Mouse (Mus musculus) ES-E14 (cell line): ENCODE measurements around the gene Fam19a1.

Source experiments
- CHD2 ChIP-seq: IDR thresholded peaks from 2 replicates; pipeline ENCODE4 v1.6.1; 2014; ENCODE audit warnings: mild to moderate bottlenecking, low read depth, low read length, inconsistent platforms
- HCFC1 ChIP-seq: IDR thresholded peaks from 2 replicates; pipeline ENCODE4 v1.6.1; 2012; ENCODE audit warnings: low read length, inconsistent platforms, borderline replicate concordance; ENCODE audit not compliant: insufficient read depth
- MAFK ChIP-seq: IDR thresholded peaks from 2 replicates; pipeline ENCODE4 v1.6.1; 2014; ENCODE audit warnings: mild to moderate bottlenecking, low read depth, low read length, inconsistent platforms; ENCODE audit not compliant: insufficient read depth
- ZC3H11A ChIP-seq: IDR thresholded peaks from 2 replicates; pipeline ENCODE4 v1.6.1; 2012; ENCODE audit warnings: low read depth, mild to moderate bottlenecking, inconsistent platforms, low read length, borderline replicate concordance

GRCm38 (mm10) chr6:96419704-96420382 is 306.9 kb downstream of the Fam19a1 start:
- no peak for TF ChIP-seq HCFC1
- no peak for TF ChIP-seq CHD2
- TF ChIP-seq MAFK = no peak
- TF ChIP-seq ZC3H11A = no peak
